Mouse (Mus musculus): ENCODE data around the gene Qpctl.

GRCm38 (mm10) chr7:19096421-19096976 is 52.6 kb downstream of the Qpctl start:
- TF ChIP-seq CTCF (IDR thresholded peaks at IDR 0.05; ENCODE audit: borderline replicate concordance, control insufficient read depth, extremely low read depth, insufficient read depth, low read length, poor library complexity) (no peak), POLR2A (IDR thresholded peaks at IDR 0.05; ENCODE audit: control insufficient read depth, extremely low read depth, insufficient read depth, low read length, poor library complexity) (no peak)
